In genomic region chr11:75073696-75074095, GRCm38 (mm10) we compare ENCODE assay signal across 17 mouse cellular contexts.
DNase-seq lines count a peak whose midpoint lies in the region; ATAC-seq and TF ChIP-seq lines count a peak whose summit lies in the region.
"Had no signal": no experiment of that assay in that cellular context is flagged by ENCODE, and none has a peak within 500 bp of the region (broad histone marks: within the 10 kb centered on the region; RNA-seq: fewer than 3 reads in every experiment).

No protein-coding gene starts in this region.

- peak overlapping the region; percentile 41 for H3K9ac ChIP-seq in heart, adult 2 months (ENCODE audit: low read depth, low read length)
- no peak overlapping the region for H3K9ac ChIP-seq in kidney, embryonic 14.5 days (ENCODE audit: low read depth, low read length)
- peak overlapping the region; percentile 22; the same call in 1 of the 2 replicates for H3K9ac ChIP-seq in embryonic facial prominence, embryonic 13.5 days
- H3K9ac ChIP-seq in limb, embryonic 15.5 days = no peak overlapping the region
- H3K9ac ChIP-seq: forebrain, embryonic 13.5 days; midbrain, embryonic 13.5 days had no signal

- H3K27ac ChIP-seq in heart, adult 2 months = peak overlapping the region; percentile 43
- peak overlapping the region; percentile 27; the same call in 1 of the 2 replicates for H3K27ac ChIP-seq in kidney, embryonic 14.5 days (ENCODE audit: low read depth, low read length)
- H3K27ac ChIP-seq in embryonic facial prominence, embryonic 13.5 days = peak overlapping the region; percentile 91
- H3K27ac ChIP-seq in limb, embryonic 15.5 days = peak overlapping the region; percentile 81
- H3K27ac ChIP-seq: forebrain, embryonic 13.5 days; midbrain, embryonic 13.5 days had no signal

- H3K27me3 ChIP-seq in heart, adult 2 months (ENCODE audit: control insufficient read depth, insufficient read depth, low read length) = no peaks in the 10 kb centered on the region
- H3K27me3 ChIP-seq in kidney, embryonic 14.5 days (ENCODE audit: control insufficient read depth, insufficient read depth, low read length) = no peaks in the 10 kb centered on the region
- no peaks in the 10 kb centered on the region for H3K27me3 ChIP-seq in embryonic facial prominence, embryonic 13.5 days
- H3K27me3 ChIP-seq in limb, embryonic 15.5 days = no peaks in the 10 kb centered on the region
- H3K27me3 ChIP-seq: forebrain, embryonic 13.5 days; midbrain, embryonic 13.5 days; Patski had no signal

- no peak for TF ChIP-seq EP300 in heart, adult 2 months (IDR thresholded peaks at IDR 0.05; ENCODE audit: insufficient read depth, low read depth, low read length)

- DNase-seq in heart, adult 2 months = no peak
- DNase-seq in heart, postnatal 36 days = no peak
- no peak for DNase-seq in kidney, postnatal 14 days
- DNase-seq in MN1 (ENCODE audit: low spot score) = no peak
- no peak for DNase-seq in left cerebral cortex, postnatal 10 days (ENCODE audit: extremely low spot score in 1 of 2, low spot score in 2 of 2)
- DNase-seq: cerebellum, adult 11 months; cerebellum, postnatal 25 days; kidney, postnatal 10 days; left cerebral cortex, postnatal 4 days; lung, adult 18-20 months had no signal

- no peak for TF ChIP-seq POLR2A in heart, adult 2 months (IDR thresholded peaks at IDR 0.05; ENCODE audit: insufficient read depth, low read depth, low read length)

- H3K4me2 ChIP-seq in kidney, embryonic 14.5 days (replicated peaks; ENCODE audit: low read depth, low read length) = no peak overlapping the region
- peak overlapping the region; percentile 27 for H3K4me2 ChIP-seq in embryonic facial prominence, embryonic 13.5 days
- no peak overlapping the region for H3K4me2 ChIP-seq in limb, embryonic 15.5 days
- H3K4me2 ChIP-seq: forebrain, embryonic 13.5 days; midbrain, embryonic 13.5 days had no signal

- no peak for TF ChIP-seq CTCF in heart, adult 2 months (IDR thresholded peaks at IDR 0.05)

- H3K36me3 ChIP-seq in heart, adult 2 months (ENCODE audit: control insufficient read depth, insufficient read depth, low read length) = peaks cover 3% of the 10 kb centered on the region; the same call in 1 of the 2 replicates
- H3K36me3 ChIP-seq in kidney, embryonic 14.5 days (ENCODE audit: control insufficient read depth, insufficient read depth, low read length) = no peaks in the 10 kb centered on the region
- no peaks in the 10 kb centered on the region for H3K36me3 ChIP-seq in embryonic facial prominence, embryonic 13.5 days
- no peaks in the 10 kb centered on the region for H3K36me3 ChIP-seq in limb, embryonic 15.5 days

- H3K9me3 ChIP-seq in kidney, embryonic 14.5 days (ENCODE audit: control insufficient read depth, low read length) = no peaks in the 10 kb centered on the region
- H3K9me3 ChIP-seq in embryonic facial prominence, embryonic 13.5 days = no peaks in the 10 kb centered on the region
- H3K9me3 ChIP-seq in limb, embryonic 15.5 days = no peaks in the 10 kb centered on the region
- H3K9me3 ChIP-seq: forebrain, embryonic 13.5 days; midbrain, embryonic 13.5 days had no signal

- 70% methylated on average over 2 of the region's 2 CpGs for WGBS in heart, adult 2 months
- 78% methylated on average over 2 of the region's 2 CpGs for WGBS in kidney, embryonic 14.5 days
- whole genome bisulfite sequencing in embryonic facial prominence, embryonic 13.5 days = 14% methylated on average over 2 of the region's 2 CpGs
- 25% methylated on average over 2 of the region's 2 CpGs for WGBS in limb, embryonic 15.5 days

- H3K79me2 ChIP-seq in heart, adult 2 months (replicated peaks; ENCODE audit: control insufficient read depth, insufficient read depth, low read length) = no peaks in the 10 kb centered on the region

- ATAC-seq in kidney, embryonic 14.5 days (ENCODE audit: low FRiP score, low TSS enrichment) = no peak
- no peak for ATAC-seq in embryonic facial prominence, embryonic 13.5 days (ENCODE audit: insufficient number of reproducible peaks, insufficient read depth, low FRiP score, low TSS enrichment, low read depth)
- no peak for ATAC-seq in limb, embryonic 15.5 days (ENCODE audit: insufficient number of reproducible peaks, low FRiP score, low TSS enrichment, low read depth)
- ATAC-seq: forebrain, embryonic 13.5 days; midbrain, embryonic 13.5 days; Patski had no signal

- peaks cover 7% of the 10 kb centered on the region for H3K4me1 ChIP-seq in heart, adult 2 months (ENCODE audit: control insufficient read depth, insufficient read depth, low read length)
- H3K4me1 ChIP-seq in kidney, embryonic 14.5 days (ENCODE audit: control insufficient read depth, insufficient read depth, low read length) = peaks cover 10% of the 10 kb centered on the region; the same call in 1 of the 2 replicates
- H3K4me1 ChIP-seq in embryonic facial prominence, embryonic 13.5 days = peaks cover 32% of the 10 kb centered on the region
- peaks cover 24% of the 10 kb centered on the region for H3K4me1 ChIP-seq in limb, embryonic 15.5 days
- H3K4me1 ChIP-seq: midbrain, embryonic 13.5 days had no signal

- intact Hi-C loops in heart, adult 2 months (cut with DNase I) = no loop called here
- intact Hi-C loops in heart, postnatal 36 days (cut with DNase I) = no loop called here
- intact Hi-C loops in left cerebral cortex, postnatal 10 days (cut with DNase I) = no loop called here

- H3K4me3 ChIP-seq in heart, adult 2 months = no peak overlapping the region
- H3K4me3 ChIP-seq in kidney, embryonic 14.5 days (ENCODE audit: low read length) = no peak overlapping the region
- no peak overlapping the region for H3K4me3 ChIP-seq in embryonic facial prominence, embryonic 13.5 days
- H3K4me3 ChIP-seq in limb, embryonic 15.5 days = no peak overlapping the region
- H3K4me3 ChIP-seq: forebrain, embryonic 13.5 days; midbrain, embryonic 13.5 days; myocyte had no signal

Comparison
In these comparisons a context has a peak if more than half of its experiments do, and no peak if none do; other contexts are left out.
1. H3K27ac ChIP-seq: peak in every context shown above with its lines; median percentile 91 in embryonic facial prominence, embryonic 13.5 days; 81 in limb, embryonic 15.5 days; 43 in heart, adult 2 months; 27 in kidney, embryonic 14.5 days.
2. H3K9ac ChIP-seq: peak in heart, adult 2 months (single experiment) and embryonic facial prominence, embryonic 13.5 days (single experiment); none in kidney, embryonic 14.5 days (single experiment) and limb, embryonic 15.5 days (single experiment).